Mouse (Mus musculus): ENCODE measurements around the gene Olfr1447.

Gene Olfr1447

DNA sequence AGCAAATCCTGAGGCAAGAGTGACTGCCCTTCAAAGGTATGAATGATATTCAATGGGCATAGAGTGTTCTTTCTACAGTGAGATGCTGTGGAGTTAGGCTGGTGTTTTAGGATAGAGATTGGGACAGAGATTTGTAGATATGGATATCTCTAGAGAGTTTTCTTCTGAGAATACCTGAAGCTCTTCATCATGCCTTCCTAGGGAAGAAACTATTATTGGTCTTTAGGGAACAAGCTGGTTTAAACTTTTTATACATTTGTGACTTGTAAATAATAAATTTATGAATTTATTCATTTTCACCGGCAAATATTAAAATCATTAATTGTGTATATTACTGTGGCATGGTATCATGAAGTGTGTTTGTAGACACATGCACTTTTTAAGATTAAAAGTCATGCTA is at the start of gene Olfr1447:
TSS of gene Olfr1447 (minus strand) at position 101 of the 400 bp plus-strand sequence.
- DNase-seq (ENCODE audit: low spot score), result no peak

DNA sequence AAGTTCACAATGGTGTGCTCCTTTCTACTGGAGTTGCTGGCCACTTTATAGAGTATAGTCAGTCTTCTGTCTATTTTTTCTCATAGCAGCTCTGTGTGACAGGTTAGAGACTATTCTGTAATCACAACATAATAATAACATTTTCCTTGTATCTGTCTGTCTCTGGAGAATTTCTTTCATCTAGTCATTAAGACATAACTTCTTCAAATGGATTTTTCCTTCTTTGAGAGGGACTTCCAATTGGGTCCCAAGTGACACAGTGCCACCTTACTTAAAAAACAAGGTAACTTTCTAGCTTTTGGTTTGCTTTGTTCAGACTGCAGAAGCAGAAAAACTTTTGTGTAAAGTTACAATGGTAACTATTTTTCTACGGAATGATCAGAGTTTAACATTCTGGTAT is 46.4 kb upstream of the Olfr1447 start, which contains the start of gene Olfr1450:
TSS of gene Olfr1450 (plus strand) at position 301 of the 400 bp plus-strand sequence.
- no peak for DNase-seq (ENCODE audit: low spot score)

DNA sequence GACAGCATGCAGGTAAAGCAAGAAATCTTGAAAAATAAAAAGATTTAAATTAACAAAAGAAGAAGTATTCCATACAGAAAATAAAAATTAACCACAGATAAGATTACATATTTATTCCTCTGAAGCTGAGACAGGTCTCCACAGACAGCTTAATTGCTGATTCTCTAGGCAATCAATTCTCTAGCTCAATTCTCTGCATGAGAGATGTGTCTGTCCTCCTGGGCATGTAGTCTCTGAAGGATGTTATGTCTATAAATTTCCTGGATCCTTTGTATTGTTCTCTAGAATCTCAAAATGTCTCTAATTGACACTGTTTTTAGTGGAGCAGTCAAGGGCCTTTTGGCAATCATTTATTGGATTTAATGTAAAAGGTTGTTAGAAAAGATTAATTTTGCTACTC is 27.0 kb upstream of the Olfr1447 start, which contains the start of gene Olfr1449:
TSS of gene Olfr1449 (plus strand) at position 301 of the 400 bp plus-strand sequence.
- DNase-seq (ENCODE audit: low spot score), result no peak

DNA sequence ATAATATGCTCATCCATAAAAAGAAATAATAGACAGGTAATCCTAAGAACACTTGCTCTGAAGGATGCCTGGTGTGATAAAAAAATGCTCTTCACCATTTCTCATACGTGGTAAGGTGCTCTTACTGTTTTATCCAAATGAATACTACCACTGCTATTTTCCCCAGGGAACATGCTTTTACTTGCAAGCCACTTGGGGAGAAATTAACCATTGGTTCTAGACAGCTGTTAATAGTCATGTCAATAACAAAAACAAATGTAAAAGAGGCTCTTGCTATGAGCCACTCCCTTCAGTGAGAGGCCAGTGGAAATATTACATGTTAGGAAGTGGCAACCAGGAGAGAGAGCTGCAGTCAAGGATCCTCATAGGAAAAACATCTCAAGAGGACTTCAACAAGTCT is 20.8 kb upstream of the Olfr1447 start, which contains the start of gene Olfr1448:
TSS of gene Olfr1448 (minus strand) at position 101 of the 400 bp plus-strand sequence.
- no peak for DNase-seq (ENCODE audit: low spot score)

DNA sequence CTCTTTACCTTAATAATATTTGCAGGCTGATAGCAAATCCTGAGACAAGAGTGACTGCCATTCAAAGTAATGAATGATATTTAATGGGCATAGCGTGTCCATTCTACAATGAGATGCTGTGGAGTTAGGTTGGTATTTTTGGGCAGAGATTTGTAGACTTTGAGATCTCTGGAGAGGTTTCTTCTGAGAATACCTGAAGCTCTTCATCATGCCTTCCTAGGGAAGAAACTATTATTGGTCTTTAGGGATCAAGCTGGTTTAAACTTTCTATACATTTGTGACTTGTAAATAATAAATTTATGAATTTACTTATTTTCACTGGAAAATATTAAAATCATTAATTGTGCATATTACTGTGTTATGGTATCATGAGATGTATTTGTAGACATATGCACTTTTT is 10.1 kb downstream of the Olfr1447 start, which contains the start of gene Olfr1446:
TSS of gene Olfr1446 (minus strand) at position 101 of the 400 bp plus-strand sequence.
- no peak for DNase-seq (ENCODE audit: low spot score)

DNA sequence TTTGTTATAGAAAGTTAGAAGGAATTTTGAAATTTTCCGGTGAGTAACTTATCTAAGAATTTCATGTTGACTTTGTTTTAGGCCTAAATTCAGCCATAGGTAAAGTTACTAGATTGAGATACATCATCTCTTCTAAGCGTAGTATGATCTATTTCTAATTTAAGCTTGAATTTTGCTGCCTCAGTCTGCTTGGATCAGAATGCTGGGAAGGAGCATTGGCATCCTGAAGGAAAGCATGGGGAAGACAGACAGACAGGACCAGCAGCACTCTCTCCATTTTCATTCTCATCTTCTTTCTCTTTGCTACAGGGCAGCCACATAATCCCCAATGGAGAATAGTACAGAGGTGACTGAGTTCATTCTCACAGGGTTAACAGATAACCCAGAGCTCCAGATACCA is 20.0 kb downstream of the Olfr1447 start, which contains the start of gene Olfr1445:
TSS of gene Olfr1445 (plus strand) at position 301 of the 400 bp plus-strand sequence.
- DNase-seq (ENCODE audit: low spot score), result no peak

DNA sequence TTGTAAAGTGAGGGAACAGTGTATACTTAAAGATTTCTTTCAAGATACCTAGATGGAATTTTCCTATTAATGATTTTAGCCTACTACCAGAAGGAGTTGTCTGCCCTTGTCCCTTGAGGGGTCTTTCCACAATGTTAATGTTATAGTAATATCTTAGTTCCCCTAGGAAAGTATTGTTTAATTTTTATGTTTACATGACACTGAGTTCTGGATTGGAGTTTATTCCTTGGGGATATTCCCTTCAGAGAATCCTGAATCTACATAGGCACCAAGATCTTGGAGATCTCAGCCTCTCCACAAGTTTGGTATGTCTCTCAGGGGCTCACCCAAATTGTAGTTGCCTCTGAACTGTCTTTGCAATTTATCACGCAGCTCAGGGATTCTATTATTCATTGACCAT is 46.6 kb downstream of the Olfr1447 start, which contains the start of gene Olfr1444:
TSS of gene Olfr1444 (plus strand) at position 301 of the 400 bp plus-strand sequence.
- DNase-seq (ENCODE audit: low spot score), result no peak

Data from yolk sac, embryonic 10.5 days (tissue).